Mouse (Mus musculus) E14TG2a.4 (cell line): ENCODE data around the gene Tipin.

Source experiments
- CTCF ChIP-seq: conservative IDR thresholded peaks from 2 replicates; pipeline ENCODE4 v1.5.1; 2014; ENCODE audit warnings: low read length
- POU5F1 ChIP-seq: IDR thresholded peaks from 2 replicates; pipeline ENCODE4 v1.6.1; 2014; ENCODE audit warnings: low read length, borderline replicate concordance

GRCm38 (mm10) chr9:64282404-64282987, 1.1 kb downstream of the Tipin start:
- TF ChIP-seq POU5F1 (no peak), CTCF (no peak)
